Mouse (Mus musculus) liver, embryonic 11.5 days (tissue): ENCODE data around the gene Rbm47. TPM values are rescaled to one million over a fixed set of nuclear protein-coding genes. Genes with fewer than 3 reads are reported as not detected.
A peak's percentile ranks its signal among the peaks of the same experiment; 100 is the strongest.

Experiments
- ATAC-seq: fragments of 200-750 bp; cut with Nextera tagmentation; replicated peaks from 2 replicates; pipeline ENCODE4 v1.8.0; 2017; ENCODE audit warnings: moderate number of reproducible peaks, mild to moderate bottlenecking, moderate TSS enrichment, moderate library complexity; ENCODE audit not compliant: low FRiP score
- DNase-seq: peaks from one replicate; pipeline ENCODE4 v3.0.0-alpha.2; 2017; ENCODE audit warnings: low spot score
- H3K27ac ChIP-seq: fragments of 300-500 bp; sonication (generic); 2 replicates; pipeline ENCODE4 v1.5.1; 2014; ENCODE audit warnings: mild to moderate bottlenecking, low read depth, low read length, control low read depth
- H3K27me3 ChIP-seq: fragments of 300-500 bp; sonication (generic); replicated peaks from 2 replicates; pipeline ENCODE4 v1.6.1; 2014; ENCODE audit warnings: low read length, mixed read lengths; ENCODE audit not compliant: control insufficient read depth, insufficient read depth
- H3K36me3 ChIP-seq: fragments of 300-500 bp; sonication (generic); 2 replicates; pipeline ENCODE4 v1.6.1; 2014; ENCODE audit warnings: mild to moderate bottlenecking, low read length, moderate library complexity, mixed read lengths; ENCODE audit not compliant: control insufficient read depth, insufficient read depth
- H3K4me1 ChIP-seq: fragments of 300-500 bp; sonication (generic); replicated peaks from 2 replicates; pipeline ENCODE4 v1.6.1; 2014; ENCODE audit warnings: low read length, mixed read lengths; ENCODE audit not compliant: control insufficient read depth, insufficient read depth
- H3K4me2 ChIP-seq: fragments of 300-500 bp; sonication (generic); 2 replicates; pipeline ENCODE4 v1.6.1; 2014; ENCODE audit warnings: mild to moderate bottlenecking, control low read depth, moderate library complexity
- H3K4me3 ChIP-seq: fragments of 300-500 bp; sonication (generic); 2 replicates; pipeline ENCODE4 v1.5.1; 2014; ENCODE audit warnings: low read depth, low read length, control low read depth
- H3K9ac ChIP-seq: fragments of 300-500 bp; sonication (generic); 2 replicates; pipeline ENCODE4 v1.6.1; 2014; ENCODE audit warnings: low read depth, low read length, control low read depth
- H3K9me3 ChIP-seq: fragments of 300-500 bp; sonication (generic); 2 replicates; pipeline ENCODE4 v1.6.1; 2016; ENCODE audit warnings: low read length, inconsistent platforms, mixed read lengths; ENCODE audit not compliant: control insufficient read depth
- WGBS: fragments of 180-500 bp; shearing (Covaris S2); extraction: QIAGEN DNeasy Blood & Tissue Kit; methylation state at CpG from one replicate; pipeline ENCODE4 v1.1.7; 2014; 5-methylcytosine and 5-hydroxymethylcytosine counted together
- polyA plus RNA-seq: library from polyadenylated mRNA; unstranded; fragments of >200 nt; fragmentation: Nextera tagmentation; extraction: Ambion mirVana; gene quantifications from 2 replicates; pipeline ENCODE4 v1.2.1, GENCODE M21; 2014

Gene Rbm47
- polyA plus RNA-seq, 1 experiment from 2014 or later = 13.5 TPM

GRCm38 (mm10) chr5:66046356-66046755 is 126.6 kb downstream of the Rbm47 start:
- no peaks in the 10 kb centered on the region for H3K9me3 ChIP-seq
- 74% methylated on average over 3 of the region's 3 CpGs for WGBS
- no peak overlapping the region for H3K9ac ChIP-seq
- no peak for ATAC-seq
- no peak overlapping the region for H3K27ac ChIP-seq
- H3K4me1 ChIP-seq = no peaks in the 10 kb centered on the region; the same call in 1 of the 2 replicates
- H3K4me3 ChIP-seq = no peak overlapping the region
- H3K4me2 ChIP-seq = no peak overlapping the region
- no peak for DNase-seq
- no peaks in the 10 kb centered on the region for H3K36me3 ChIP-seq
- H3K27me3 ChIP-seq = no peaks in the 10 kb centered on the region

GRCm38 (mm10) chr5:66043897-66044296 is 129.0 kb downstream of the Rbm47 start:
- H3K9me3 ChIP-seq = no peaks in the 10 kb centered on the region
- H3K36me3 ChIP-seq = no peaks in the 10 kb centered on the region
- DNase-seq (no peak), ATAC-seq (no peak)
- no peak overlapping the region for H3K9ac ChIP-seq
- H3K4me2 ChIP-seq = no peak overlapping the region
- H3K4me3 ChIP-seq = no peak overlapping the region
- H3K27me3 ChIP-seq = no peaks in the 10 kb centered on the region
- 55% methylated on average over 3 of the region's 3 CpGs for WGBS
- H3K4me1 ChIP-seq = no peaks in the 10 kb centered on the region; the same call in 1 of the 2 replicates
- no peak overlapping the region for H3K27ac ChIP-seq

DNA sequence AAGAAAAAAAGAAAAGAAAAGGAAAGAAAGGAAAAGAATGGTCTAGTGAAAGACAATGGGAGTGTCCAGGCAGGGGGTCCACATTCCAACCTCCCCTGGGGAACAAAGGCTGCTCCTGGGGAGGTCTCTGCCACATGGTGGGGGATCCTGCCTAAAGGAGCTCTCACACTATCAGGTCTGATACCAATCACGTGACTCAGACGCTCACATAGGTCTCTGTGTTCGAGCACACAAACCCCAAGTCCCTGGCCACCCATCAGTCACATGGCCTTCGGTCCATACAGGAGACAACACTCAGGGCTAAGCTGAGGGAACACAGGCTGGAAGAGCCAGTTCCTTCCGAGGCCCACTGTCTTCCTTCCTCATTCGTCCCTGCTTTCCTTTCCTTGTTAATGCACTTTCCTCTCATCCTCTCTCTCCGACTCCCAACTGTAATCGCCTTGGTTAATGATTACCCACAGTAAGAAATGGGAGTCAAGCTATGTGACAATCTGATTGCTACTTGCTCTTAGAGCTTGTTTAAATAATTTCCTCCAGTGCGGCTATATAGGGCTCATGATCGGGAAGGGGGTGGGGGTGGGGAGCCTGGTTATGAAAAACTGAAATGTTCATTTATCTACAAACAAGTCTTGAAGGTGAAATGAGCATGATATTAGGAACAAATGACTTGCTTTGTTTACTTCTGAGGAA is 130.1 kb downstream of the Rbm47 start:
- Histone ChIP-seq H3K4me3 (no peak overlapping the region), H3K27ac (no peak overlapping the region), H3K4me2 (peak overlapping the region; percentile 16; the same call in 1 of the 2 replicates), H3K27me3 (no peaks in the 10 kb centered on the region), H3K4me1 (no peaks in the 10 kb centered on the region; the same call in 1 of the 2 replicates), H3K9me3 (no peaks in the 10 kb centered on the region), H3K9ac (no peak overlapping the region), H3K36me3 (no peaks in the 10 kb centered on the region)
- 46% methylated on average over 10 of the region's 10 CpGs for WGBS
- no peak for ATAC-seq
- no peak for DNase-seq

GRCm38 (mm10) chr5:66040744-66041279 is 132.1 kb downstream of the Rbm47 start:
- no peak for DNase-seq
- Histone ChIP-seq H3K9me3 (no peaks in the 10 kb centered on the region), H3K4me3 (no peak overlapping the region), H3K9ac (no peak overlapping the region), H3K4me1 (no peaks in the 10 kb centered on the region; the same call in 1 of the 2 replicates), H3K27ac (no peak overlapping the region), H3K36me3 (no peaks in the 10 kb centered on the region), H3K27me3 (no peaks in the 10 kb centered on the region), H3K4me2 (no peak overlapping the region)
- no peak for ATAC-seq
- 83% methylated on average over 7 of the region's 7 CpGs for WGBS

DNA sequence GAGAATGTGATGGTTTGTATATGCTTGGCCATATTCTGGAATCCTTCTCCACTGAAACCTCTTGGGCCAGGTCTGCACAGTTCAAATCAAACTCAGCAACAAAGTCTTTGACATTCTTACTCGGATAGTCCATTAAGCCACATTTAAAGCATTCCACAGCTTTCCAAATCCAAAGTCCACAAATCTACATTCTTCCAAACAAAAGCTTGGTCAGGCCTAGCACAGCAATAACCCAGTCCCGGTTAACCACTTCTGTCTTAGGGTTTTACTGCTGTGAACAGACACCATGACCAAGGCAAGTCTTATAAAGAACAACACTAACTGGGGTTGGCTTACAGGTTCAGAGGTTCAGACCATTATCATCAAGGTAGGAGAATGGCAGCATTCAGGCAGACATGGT is 133.1 kb downstream of the Rbm47 start:
- Histone ChIP-seq H3K27ac (no peak overlapping the region), H3K9me3 (no peaks in the 10 kb centered on the region), H3K4me3 (no peak overlapping the region), H3K36me3 (no peaks in the 10 kb centered on the region), H3K9ac (no peak overlapping the region), H3K27me3 (no peaks in the 10 kb centered on the region), H3K4me2 (no peak overlapping the region), H3K4me1 (no peaks in the 10 kb centered on the region; the same call in 1 of the 2 replicates)
- ATAC-seq (no peak), DNase-seq (no peak)
- 88% methylated on average over 2 of the region's 2 CpGs for WGBS

- DNase-seq = no peak
- H3K27ac ChIP-seq = no peak overlapping the region
- ATAC-seq = no peak
- H3K4me1 ChIP-seq = peaks cover 3% of the 10 kb centered on the region
- no peak overlapping the region for H3K9ac ChIP-seq
- WGBS = 74% methylated on average over 6 of the region's 6 CpGs
- no peaks in the 10 kb centered on the region for H3K9me3 ChIP-seq
- no peak overlapping the region for H3K4me3 ChIP-seq
- no peaks in the 10 kb centered on the region for H3K27me3 ChIP-seq
- H3K36me3 ChIP-seq = no peaks in the 10 kb centered on the region
- no peak overlapping the region for H3K4me2 ChIP-seq
Measured at GRCm38 (mm10) chr5:66037066-66037465, 135.9 kb downstream of the Rbm47 start.

GRCm38 (mm10) chr5:66036440-66037054 is 136.4 kb downstream of the Rbm47 start:
- H3K9me3 ChIP-seq = no peaks in the 10 kb centered on the region
- H3K36me3 ChIP-seq = no peaks in the 10 kb centered on the region
- no peak overlapping the region for H3K9ac ChIP-seq
- no peaks in the 10 kb centered on the region for H3K27me3 ChIP-seq
- DNase-seq (no peak), ATAC-seq (no peak)
- H3K4me2 ChIP-seq = no peak overlapping the region
- H3K4me3 ChIP-seq = no peak overlapping the region
- H3K4me1 ChIP-seq = peaks cover 5% of the 10 kb centered on the region
- H3K27ac ChIP-seq = no peak overlapping the region
- WGBS = 67% methylated on average over 7 of the region's 7 CpGs

GRCm38 (mm10) chr5:66034375-66035195 is 138.3 kb downstream of the Rbm47 start:
- H3K27me3 ChIP-seq = no peaks in the 10 kb centered on the region
- no peak overlapping the region for H3K9ac ChIP-seq
- DNase-seq (no peak), ATAC-seq (no peak)
- no peak overlapping the region for H3K27ac ChIP-seq
- no peaks in the 10 kb centered on the region for H3K9me3 ChIP-seq
- H3K4me1 ChIP-seq = peaks cover 5% of the 10 kb centered on the region
- H3K36me3 ChIP-seq = no peaks in the 10 kb centered on the region
- WGBS = 67% methylated on average over 14 of the region's 14 CpGs
- no peak overlapping the region for H3K4me2 ChIP-seq
- H3K4me3 ChIP-seq = no peak overlapping the region
